Mouse (Mus musculus) spleen, postnatal 10 days (tissue): Measurements from ENCODE around the gene Rgs2.

Experiments used
- DNase-seq, 2 experiments: peaks; one replicate each; pipeline ENCODE4 v3.0.0; 2021 to 2022; ENCODE audit warnings: low spot score in 2 of 2

Gene Rgs2

GRCm38 (mm10) chr1:144003904-144004740 is at the start of gene Rgs2:
Gene Rgs2, minus strand, starts transcription at chr1:144004161.
- DNase-seq, result peak; percentile 90 to 92

GRCm38 (mm10) chr1:144053401-144053800 is 49.4 kb upstream of the Rgs2 start:
- DNase-seq, result no peak

GRCm38 (mm10) chr1:144041826-144042225 is 37.9 kb upstream of the Rgs2 start:
- no peak for DNase-seq

GRCm38 (mm10) chr1:144033498-144033897 is 29.5 kb upstream of the Rgs2 start:
- DNase-seq, result no peak

GRCm38 (mm10) chr1:144030499-144030898 is 26.5 kb upstream of the Rgs2 start:
- DNase-seq, result no peak

GRCm38 (mm10) chr1:144029679-144030078 is 25.7 kb upstream of the Rgs2 start:
- no peak for DNase-seq

GRCm38 (mm10) chr1:144018417-144018958 is 14.5 kb upstream of the Rgs2 start:
- no peak for DNase-seq

- no peak for DNase-seq
Measured at GRCm38 (mm10) chr1:144013913-144014312, 10.0 kb upstream of the Rgs2 start.

GRCm38 (mm10) chr1:144007341-144007740 is 3.4 kb upstream of the Rgs2 start:
- DNase-seq, result peak in 1 of 2 experiments; percentile 19

- peak; percentile 25 to 64 for DNase-seq
Measured at GRCm38 (mm10) chr1:144006542-144006941, 2.6 kb upstream of the Rgs2 start.

- no peak for DNase-seq
Measured at GRCm38 (mm10) chr1:144005648-144006047, 1.7 kb upstream of the Rgs2 start.

GRCm38 (mm10) chr1:144004741-144005140 is 780 bp upstream of the Rgs2 start:
- no peak for DNase-seq

- peak; percentile 25 to 28 for DNase-seq
Measured at GRCm38 (mm10) chr1:144003416-144003815, 545 bp downstream of the Rgs2 start.

- peak in 1 of 2 experiments; percentile 39 for DNase-seq
Measured at GRCm38 (mm10) chr1:144002715-144003066, 1.3 kb downstream of the Rgs2 start.

- DNase-seq, result no peak
Measured at GRCm38 (mm10) chr1:144002036-144002714, 1.8 kb downstream of the Rgs2 start.

- no peak for DNase-seq
Measured at GRCm38 (mm10) chr1:144000246-144000645, 3.7 kb downstream of the Rgs2 start.

GRCm38 (mm10) chr1:143999371-143999920 is 4.5 kb downstream of the Rgs2 start:
- peak in 1 of 2 experiments; percentile 19 for DNase-seq

- DNase-seq, result no peak
Measured at GRCm38 (mm10) chr1:143993026-143993425, 10.9 kb downstream of the Rgs2 start.

GRCm38 (mm10) chr1:143992528-143992927 is 11.4 kb downstream of the Rgs2 start:
- no peak for DNase-seq

- no peak for DNase-seq
Measured at GRCm38 (mm10) chr1:143990263-143990662, 13.7 kb downstream of the Rgs2 start.

GRCm38 (mm10) chr1:143989773-143990172 is 14.2 kb downstream of the Rgs2 start:
- DNase-seq, result no peak

- DNase-seq, result no peak
Measured at GRCm38 (mm10) chr1:143988756-143989155, 15.2 kb downstream of the Rgs2 start.
